Mouse (Mus musculus): ENCODE measurements around the gene Coa5. TPM values are rescaled to one million over a fixed set of nuclear protein-coding genes. Genes with fewer than 3 reads are reported as not detected.

Coa5 gene
- polyA plus RNA-seq, 1 experiment = 50.3 TPM

GRCm38 (mm10) chr1:37379536-37379935, 50.4 kb downstream of the Coa5 start:
- peak overlapping the region; percentile 15; the same call in 1 of the 2 replicates for H3K27ac ChIP-seq (ENCODE audit: insufficient read depth, low read length)
- no peak for TF ChIP-seq CTCF (IDR thresholded peaks at IDR 0.05; ENCODE audit: borderline replicate concordance, insufficient read depth, low read depth, low read length)
- TF ChIP-seq POLR2A (IDR thresholded peaks at IDR 0.05; ENCODE audit: borderline replicate concordance, insufficient read depth, low read length) = no peak
- WGBS = 25% methylated on average over 4 of the region's 4 CpGs
- peaks cover 29% of the 10 kb centered on the region for H3K4me1 ChIP-seq (ENCODE audit: control insufficient read depth, insufficient read depth, low read length)
- H3K4me3 ChIP-seq (replicated peaks; ENCODE audit: insufficient read depth, low read depth, low read length) = no peak overlapping the region
- DNase-seq = peak; percentile 61 to 71
- H3K27me3 ChIP-seq (ENCODE audit: control insufficient read depth, insufficient read depth, low read length) = no peaks in the 10 kb centered on the region

GRCm38 (mm10) chr1:37378095-37378494, 51.8 kb downstream of the Coa5 start:
- H3K4me1 ChIP-seq (ENCODE audit: control insufficient read depth, insufficient read depth, low read length) = peaks cover 29% of the 10 kb centered on the region
- no peak for DNase-seq
- WGBS = 72% methylated on average over 5 of the region's 5 CpGs
- no peak overlapping the region for H3K27ac ChIP-seq (ENCODE audit: insufficient read depth, low read length)
- no peak for TF ChIP-seq CTCF (IDR thresholded peaks at IDR 0.05; ENCODE audit: borderline replicate concordance, insufficient read depth, low read depth, low read length)
- TF ChIP-seq POLR2A (IDR thresholded peaks at IDR 0.05; ENCODE audit: borderline replicate concordance, insufficient read depth, low read length) = no peak
- no peak overlapping the region for H3K4me3 ChIP-seq (replicated peaks; ENCODE audit: insufficient read depth, low read depth, low read length)
- no peaks in the 10 kb centered on the region for H3K27me3 ChIP-seq (ENCODE audit: control insufficient read depth, insufficient read depth, low read length)

DNA sequence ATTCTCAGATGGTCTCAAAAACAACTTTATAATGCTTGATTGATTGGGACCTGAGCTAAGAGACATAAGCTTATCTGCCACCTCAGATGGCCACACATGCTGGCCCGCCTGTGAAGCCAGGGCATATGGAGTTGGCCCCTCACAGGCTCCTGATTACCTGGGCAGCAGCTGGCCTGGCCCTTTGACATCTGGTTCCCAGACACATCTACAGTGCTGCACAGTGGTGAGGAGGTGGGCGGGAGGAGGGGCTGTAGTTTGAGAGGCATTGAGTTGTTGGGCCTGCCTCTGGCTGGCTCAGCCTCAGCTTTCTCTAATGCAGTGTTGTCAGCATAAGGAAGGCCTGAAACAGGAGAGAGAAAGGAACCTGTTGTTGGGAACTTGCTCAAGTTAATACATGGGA, 53.2 kb downstream of the Coa5 start:
- Histone ChIP-seq H3K27ac (ENCODE audit: insufficient read depth, low read length) (no peak overlapping the region), H3K27me3 (ENCODE audit: control insufficient read depth, insufficient read depth, low read length) (no peaks in the 10 kb centered on the region), H3K4me3 (replicated peaks; ENCODE audit: insufficient read depth, low read depth, low read length) (no peak overlapping the region), H3K4me1 (ENCODE audit: control insufficient read depth, insufficient read depth, low read length) (peaks cover 29% of the 10 kb centered on the region)
- DNase-seq = no peak
- no peak for TF ChIP-seq CTCF (IDR thresholded peaks at IDR 0.05; ENCODE audit: borderline replicate concordance, insufficient read depth, low read depth, low read length)
- TF ChIP-seq POLR2A (IDR thresholded peaks at IDR 0.05; ENCODE audit: borderline replicate concordance, insufficient read depth, low read length) = no peak
- 100% methylated on average over 2 of the region's 2 CpGs for WGBS

DNA sequence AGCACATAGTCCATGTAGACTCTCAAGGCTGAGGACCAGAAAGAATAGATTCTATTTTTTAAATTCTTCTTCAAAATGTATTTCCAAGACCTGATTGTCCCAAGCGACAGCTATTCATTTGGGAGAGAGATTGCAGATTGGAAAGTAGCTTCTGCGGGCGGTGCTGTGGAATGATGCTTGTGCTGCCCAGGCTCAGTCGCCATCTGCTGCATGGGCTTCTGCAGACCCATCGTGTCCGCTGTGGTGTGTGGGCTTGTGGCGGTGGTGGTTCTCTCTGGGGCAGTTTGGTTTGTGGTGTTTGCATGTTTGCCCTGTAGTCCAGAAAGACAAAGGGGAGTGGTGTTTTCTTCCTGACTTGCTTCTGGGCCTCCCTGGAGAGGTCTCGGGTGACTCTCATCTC, 53.7 kb downstream of the Coa5 start:
- 89% methylated on average over 8 of the region's 8 CpGs for WGBS
- H3K4me3 ChIP-seq (replicated peaks; ENCODE audit: insufficient read depth, low read depth, low read length) = no peak overlapping the region
- TF ChIP-seq CTCF (IDR thresholded peaks at IDR 0.05; ENCODE audit: borderline replicate concordance, insufficient read depth, low read depth, low read length) (no peak), POLR2A (IDR thresholded peaks at IDR 0.05; ENCODE audit: borderline replicate concordance, insufficient read depth, low read length) (no peak)
- H3K27ac ChIP-seq (ENCODE audit: insufficient read depth, low read length) = no peak overlapping the region
- H3K27me3 ChIP-seq (ENCODE audit: control insufficient read depth, insufficient read depth, low read length) = no peaks in the 10 kb centered on the region
- no peak for DNase-seq
- peaks cover 29% of the 10 kb centered on the region for H3K4me1 ChIP-seq (ENCODE audit: control insufficient read depth, insufficient read depth, low read length)

DNA sequence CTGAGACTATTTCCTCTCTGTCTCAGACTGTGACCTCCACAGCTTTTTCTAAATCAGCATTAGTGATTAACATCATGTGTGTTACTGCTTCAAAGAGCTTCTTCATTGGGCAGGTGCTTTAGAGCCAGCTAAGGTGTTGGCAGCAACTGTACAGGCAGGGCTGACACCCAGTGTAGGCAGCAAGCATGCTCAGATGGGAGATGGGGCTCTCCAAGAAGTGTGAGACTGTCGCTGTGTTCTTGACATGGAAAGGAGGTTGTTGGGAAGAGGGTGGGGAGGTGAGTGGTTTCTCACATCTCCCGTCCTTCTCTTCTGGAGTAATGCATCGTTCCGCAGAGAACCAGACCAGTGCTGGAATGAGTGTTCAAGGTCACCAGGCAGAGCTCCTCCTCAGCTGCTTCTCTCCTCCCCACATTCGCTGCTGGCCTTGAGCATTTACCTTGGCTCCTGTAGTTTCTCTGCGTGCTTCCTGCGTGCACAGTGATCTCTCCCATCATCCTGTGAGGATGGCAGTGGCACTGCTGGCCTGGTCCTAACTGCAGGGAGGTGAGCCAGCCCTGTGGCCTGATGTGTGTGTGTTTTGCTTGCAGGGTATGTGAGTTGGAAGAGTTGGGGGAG, 61.0 kb downstream of the Coa5 start:
- Histone ChIP-seq H3K4me3 (replicated peaks; ENCODE audit: insufficient read depth, low read depth, low read length) (no peak overlapping the region), H3K27ac (ENCODE audit: insufficient read depth, low read length) (no peak overlapping the region), H3K4me1 (ENCODE audit: control insufficient read depth, insufficient read depth, low read length) (peaks cover 17% of the 10 kb centered on the region), H3K27me3 (ENCODE audit: control insufficient read depth, insufficient read depth, low read length) (no peaks in the 10 kb centered on the region)
- WGBS = 79% methylated on average over 7 of the region's 7 CpGs
- no peak for DNase-seq
- TF ChIP-seq CTCF (IDR thresholded peaks at IDR 0.05; ENCODE audit: borderline replicate concordance, insufficient read depth, low read depth, low read length) (no peak), POLR2A (IDR thresholded peaks at IDR 0.05; ENCODE audit: borderline replicate concordance, insufficient read depth, low read length) (no peak)

- Histone ChIP-seq H3K27me3 (ENCODE audit: control insufficient read depth, insufficient read depth, low read length) (no peaks in the 10 kb centered on the region), H3K27ac (ENCODE audit: insufficient read depth, low read length) (0 out of 2 replicates have a peak overlapping the region, but pooled peaks have one; percentile 8), H3K4me3 (replicated peaks; ENCODE audit: insufficient read depth, low read depth, low read length) (no peak overlapping the region), H3K4me1 (ENCODE audit: control insufficient read depth, insufficient read depth, low read length) (peaks cover 17% of the 10 kb centered on the region)
- peak; percentile 47; the same call in 1 of the 2 replicates for TF ChIP-seq CTCF (IDR thresholded peaks at IDR 0.05; ENCODE audit: borderline replicate concordance, insufficient read depth, low read depth, low read length)
- TF ChIP-seq POLR2A (IDR thresholded peaks at IDR 0.05; ENCODE audit: borderline replicate concordance, insufficient read depth, low read length) = no peak
- peak; percentile 72 to 81 for DNase-seq
- 13% methylated on average over 10 of the region's 10 CpGs for WGBS
These were observed 61.8 kb downstream of the Coa5 start for GRCm38 (mm10) chr1:37368125-37368524.

Other genes with a start within 250 kb of the Coa5 start
- gene Cnga3, start 215.7 kb downstream of the Coa5 start, polyA plus RNA-seq (2012; rRNA removed) = 0.06 and 0.10 TPM in 2 replicates
- gene Inpp4a, start 130.2 kb downstream of the Coa5 start, polyA plus RNA-seq (2012; rRNA removed) = 94.2 and 98.5 TPM in 2 replicates
- gene Unc50, start within 50 bp of the Coa5 start, polyA plus RNA-seq (2012; rRNA removed) = 96.5 and 105 TPM in 2 replicates
- gene Mgat4a, start 110.9 kb upstream of the Coa5 start, polyA plus RNA-seq (2012; rRNA removed) = 16.3 and 16.8 TPM in 2 replicates

Data from cerebellum, adult 2 months (tissue).